Mouse (Mus musculus) naive thymus-derived CD4-positive, alpha-beta T cell, adult 2 months (primary cell): ENCODE measurements around the gene H2al1j.
"Not testable (repeated sequence)": the region's sequence is repeated elsewhere in the genome, so short reads cannot be mapped to it uniquely, and the experiment has no call there.

Experiments used
- DNase-seq: peaks from one replicate; pipeline ENCODE4 v3.0.0-alpha.2; 2011; ENCODE audit warnings: low read depth

The H2al1j gene

GRCm38 (mm10) chrX:11327522-11327921, at the start of gene H2al1j:
H2al1j (plus strand) TSS chrX:11327822.
- not testable (repeated sequence) for DNase-seq

GRCm38 (mm10) chrX:11280741-11281140, 46.9 kb upstream of the H2al1j start:
- no peak for DNase-seq

DNA sequence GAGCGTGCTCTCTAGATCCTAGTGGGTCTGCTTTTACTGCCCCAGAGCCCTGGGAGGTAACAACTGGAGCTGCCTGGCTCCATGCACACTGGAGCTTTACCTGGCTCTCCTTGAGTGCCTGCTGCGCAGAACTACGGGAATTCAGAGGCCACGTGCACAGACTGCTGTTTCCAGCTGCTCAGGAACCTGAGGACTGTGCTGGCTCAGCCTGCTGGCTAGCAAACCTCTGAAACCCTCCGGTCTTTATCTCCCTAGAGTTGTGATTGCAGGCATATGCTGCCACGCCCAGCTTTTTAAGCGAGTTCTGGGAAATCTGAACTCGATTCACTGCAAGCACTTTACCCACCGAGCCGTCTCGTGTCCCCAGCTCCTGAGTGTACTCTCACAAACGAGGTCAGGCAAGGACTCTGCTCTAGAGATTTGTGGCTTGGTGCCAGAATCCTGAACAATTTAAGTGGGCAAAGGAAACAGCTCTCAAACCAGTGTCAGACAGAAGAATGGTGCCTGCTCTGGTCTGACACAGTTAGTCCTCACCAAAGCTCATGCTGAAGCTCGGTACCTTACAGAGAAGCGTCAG, 39.2 kb upstream of the H2al1j start:
- DNase-seq, result no peak

DNA sequence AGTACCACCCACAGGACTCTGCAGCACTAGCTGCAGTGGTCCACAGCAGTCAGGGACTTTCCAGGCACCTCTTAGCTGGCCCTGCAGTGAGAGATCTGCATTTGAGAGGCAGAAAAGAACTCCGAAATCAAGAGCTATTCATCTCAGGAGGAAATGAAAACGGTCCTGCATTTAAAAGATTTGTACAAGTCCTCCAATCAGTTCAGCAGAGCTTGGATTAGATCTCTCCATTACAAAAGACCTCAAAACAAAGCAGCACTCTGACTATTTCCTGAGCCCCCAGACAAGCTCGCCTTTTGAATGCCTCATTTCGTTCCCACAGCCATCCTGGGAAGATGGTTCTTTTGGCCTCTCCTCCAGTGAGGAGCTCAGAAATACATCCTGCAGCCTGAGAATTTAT, 38.4 kb upstream of the H2al1j start:
- DNase-seq, result no peak

GRCm38 (mm10) chrX:11298957-11299356, 28.7 kb upstream of the H2al1j start, which contains the start of gene H2al1a:
H2al1a (plus strand) TSS chrX:11299257.
- not testable (repeated sequence) for DNase-seq

- DNase-seq, result not testable (repeated sequence)
These were observed 25.5 kb upstream of the H2al1j start, which contains the start of gene H2al1b for GRCm38 (mm10) chrX:11302132-11302531. H2al1b (plus strand) TSS chrX:11302432.

DNA sequence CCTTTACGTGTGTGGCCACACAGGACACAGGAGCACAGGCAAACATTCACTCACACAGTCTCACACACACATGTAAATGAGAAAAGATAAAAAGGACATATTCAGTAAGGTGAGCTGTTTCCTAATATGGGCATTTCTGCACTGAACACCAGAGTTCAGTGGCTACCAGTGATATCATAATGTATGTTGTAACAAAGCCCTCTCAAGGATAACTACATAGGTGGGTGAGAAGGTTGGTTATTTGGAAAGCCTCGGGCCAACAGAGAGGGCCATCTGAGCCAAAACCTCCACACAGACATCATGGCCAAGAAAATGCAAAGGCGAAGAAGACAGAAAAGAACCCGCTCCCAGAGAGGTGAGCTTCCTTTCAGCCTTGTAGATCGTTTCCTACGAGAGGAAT, 22.3 kb upstream of the H2al1j start, which contains the start of gene H2al1c:
Gene H2al1c, plus strand, starts transcription at position 301 of the 400 bp plus-strand sequence.
- DNase-seq, result not testable (repeated sequence)

- DNase-seq, result not testable (repeated sequence)
These were observed 19.1 kb upstream of the H2al1j start, which contains the start of gene H2al1d for GRCm38 (mm10) chrX:11308524-11308923. H2al1d (plus strand) TSS chrX:11308824.

GRCm38 (mm10) chrX:11311634-11312033, 16.0 kb upstream of the H2al1j start, which contains the start of gene H2al1e:
H2al1e (plus strand) TSS chrX:11311934.
- DNase-seq, result not testable (repeated sequence)

DNA sequence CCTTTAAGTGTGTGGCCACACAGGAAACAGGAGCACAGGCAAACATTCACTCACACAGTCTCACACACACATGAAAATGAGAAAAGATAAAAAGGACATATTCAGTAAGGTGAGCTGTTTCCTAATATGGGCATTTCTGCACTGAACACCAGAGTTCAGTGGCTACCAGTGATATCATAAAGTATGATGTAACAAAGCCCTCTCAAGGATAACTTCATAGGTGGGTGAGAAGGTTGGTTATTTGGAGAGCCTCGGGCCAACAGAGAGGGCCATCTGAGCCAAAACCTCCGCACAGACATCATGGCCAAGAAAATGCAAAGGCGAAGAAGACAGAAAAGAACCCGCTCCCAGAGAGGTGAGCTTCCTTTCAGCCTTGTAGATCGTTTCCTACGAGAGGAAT, 12.8 kb upstream of the H2al1j start, which contains the start of gene H2al1f:
Gene H2al1f, plus strand, starts transcription at position 301 of the 400 bp plus-strand sequence.
- not testable (repeated sequence) for DNase-seq

DNA sequence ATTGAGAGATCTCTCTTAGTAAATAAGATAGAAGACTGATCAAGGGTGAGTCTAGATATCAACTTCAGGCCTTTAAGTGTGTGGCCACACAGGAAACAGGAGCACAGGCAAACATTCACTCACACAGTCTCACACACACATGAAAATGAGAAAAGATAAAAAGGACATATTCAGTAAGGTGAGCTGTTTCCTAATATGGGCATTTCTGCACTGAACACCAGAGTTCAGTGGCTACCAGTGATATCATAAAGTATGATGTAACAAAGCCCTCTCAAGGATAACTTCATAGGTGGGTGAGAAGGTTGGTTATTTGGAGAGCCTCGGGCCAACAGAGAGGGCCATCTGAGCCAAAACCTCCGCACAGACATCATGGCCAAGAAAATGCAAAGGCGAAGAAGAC, 9.7 kb upstream of the H2al1j start, which contains the start of gene H2al1g:
Gene H2al1g, plus strand, starts transcription at position 301 of the 400 bp plus-strand sequence.
- not testable (repeated sequence) for DNase-seq

DNA sequence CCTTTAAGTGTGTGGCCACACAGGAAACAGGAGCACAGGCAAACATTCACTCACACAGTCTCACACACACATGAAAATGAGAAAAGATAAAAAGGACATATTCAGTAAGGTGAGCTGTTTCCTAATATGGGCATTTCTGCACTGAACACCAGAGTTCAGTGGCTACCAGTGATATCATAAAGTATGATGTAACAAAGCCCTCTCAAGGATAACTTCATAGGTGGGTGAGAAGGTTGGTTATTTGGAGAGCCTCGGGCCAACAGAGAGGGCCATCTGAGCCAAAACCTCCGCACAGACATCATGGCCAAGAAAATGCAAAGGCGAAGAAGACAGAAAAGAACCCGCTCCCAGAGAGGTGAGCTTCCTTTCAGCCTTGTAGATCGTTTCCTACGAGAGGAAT, 6.4 kb upstream of the H2al1j start, which contains the start of gene H2al1h:
Gene H2al1h, plus strand, starts transcription at position 301 of the 400 bp plus-strand sequence.
- DNase-seq, result not testable (repeated sequence)

DNA sequence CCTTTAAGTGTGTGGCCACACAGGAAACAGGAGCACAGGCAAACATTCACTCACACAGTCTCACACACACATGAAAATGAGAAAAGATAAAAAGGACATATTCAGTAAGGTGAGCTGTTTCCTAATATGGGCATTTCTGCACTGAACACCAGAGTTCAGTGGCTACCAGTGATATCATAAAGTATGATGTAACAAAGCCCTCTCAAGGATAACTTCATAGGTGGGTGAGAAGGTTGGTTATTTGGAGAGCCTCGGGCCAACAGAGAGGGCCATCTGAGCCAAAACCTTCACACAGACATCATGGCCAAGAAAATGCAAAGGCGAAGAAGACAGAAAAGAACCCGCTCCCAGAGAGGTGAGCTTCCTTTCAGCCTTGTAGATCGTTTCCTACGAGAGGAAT, 3.3 kb upstream of the H2al1j start, which contains the start of gene H2al1i:
Gene H2al1i, plus strand, starts transcription at position 301 of the 400 bp plus-strand sequence.
- DNase-seq, result not testable (repeated sequence)

DNA sequence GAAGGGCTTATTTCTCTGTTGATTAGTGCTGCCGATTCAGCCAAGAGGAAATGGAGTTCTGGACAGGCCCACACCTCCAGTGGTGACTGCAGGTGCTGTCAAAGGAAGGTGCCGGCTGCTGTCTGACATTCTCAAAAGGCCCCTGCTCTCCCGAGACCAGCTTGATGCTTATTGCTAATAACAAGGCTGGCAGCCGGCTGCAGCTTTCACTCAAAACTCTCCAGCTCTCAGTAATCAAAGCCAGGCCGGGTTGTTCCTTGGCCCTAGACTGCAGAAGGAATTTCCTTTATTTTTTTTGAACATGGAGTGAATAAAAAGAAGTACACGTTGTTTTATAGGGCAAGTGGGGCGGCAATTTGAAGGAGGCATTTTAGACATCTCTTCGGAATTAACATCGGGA, 18.1 kb downstream of the H2al1j start:
- DNase-seq, result no peak

- DNase-seq, result no peak
These were observed 19.1 kb downstream of the H2al1j start for GRCm38 (mm10) chrX:11346756-11347155.

DNA sequence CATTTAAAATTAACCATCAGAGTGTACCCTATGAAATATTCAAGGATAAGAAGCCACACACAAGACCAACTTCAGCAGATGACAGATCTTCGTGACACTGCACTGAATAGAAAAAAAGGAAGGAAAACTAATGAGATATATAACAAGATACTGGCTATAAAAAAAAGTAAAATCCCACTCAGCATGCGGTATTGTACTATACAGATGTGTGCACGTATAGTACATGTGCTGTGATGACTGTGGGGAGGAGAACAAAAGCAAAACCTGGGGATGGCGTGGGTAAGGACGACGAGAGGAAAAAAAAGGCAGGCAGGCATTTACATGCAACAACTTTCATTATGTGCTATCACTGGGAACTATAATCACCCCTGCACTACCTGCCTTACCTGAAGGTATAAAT, 33.2 kb downstream of the H2al1j start:
- no peak for DNase-seq

DNA sequence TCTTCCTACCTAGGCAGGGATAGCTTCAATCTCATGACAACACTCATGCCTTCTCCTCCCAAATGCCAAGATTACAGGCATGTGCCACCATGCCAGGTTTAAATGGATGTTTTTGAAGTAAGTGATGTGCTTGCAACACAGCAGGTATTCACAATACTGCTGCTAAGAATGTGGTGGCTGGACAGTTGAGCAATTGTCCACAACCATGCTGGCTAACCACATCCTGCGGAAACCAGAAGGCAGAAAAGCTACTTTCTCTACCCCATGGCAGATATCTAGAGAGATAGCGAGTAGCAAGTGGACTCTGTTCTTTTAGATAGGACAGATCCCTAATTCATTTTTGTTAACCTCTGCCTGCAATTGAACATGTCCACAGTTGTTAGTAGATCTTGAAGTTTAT, 33.6 kb downstream of the H2al1j start:
- no peak for DNase-seq

DNA sequence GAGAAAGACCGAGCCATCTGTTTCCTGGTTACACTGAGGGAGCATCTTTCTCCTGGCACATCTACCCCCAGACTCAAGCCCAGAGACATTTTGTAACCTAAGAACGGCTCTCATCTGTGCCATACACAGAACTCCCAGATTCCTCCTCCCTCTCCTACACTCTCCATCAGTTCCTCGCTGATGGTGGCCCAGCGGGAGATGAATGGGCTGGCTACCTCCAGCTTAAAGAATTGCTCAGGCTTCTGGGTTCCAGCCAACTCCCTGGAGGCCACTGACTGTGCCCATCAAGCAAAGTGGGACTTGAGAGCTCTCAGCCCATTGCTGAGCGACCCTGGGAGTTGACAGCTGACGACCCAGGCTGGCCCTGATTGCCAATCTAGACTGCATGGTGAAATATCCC, 36.3 kb downstream of the H2al1j start:
- DNase-seq, result no peak

DNA sequence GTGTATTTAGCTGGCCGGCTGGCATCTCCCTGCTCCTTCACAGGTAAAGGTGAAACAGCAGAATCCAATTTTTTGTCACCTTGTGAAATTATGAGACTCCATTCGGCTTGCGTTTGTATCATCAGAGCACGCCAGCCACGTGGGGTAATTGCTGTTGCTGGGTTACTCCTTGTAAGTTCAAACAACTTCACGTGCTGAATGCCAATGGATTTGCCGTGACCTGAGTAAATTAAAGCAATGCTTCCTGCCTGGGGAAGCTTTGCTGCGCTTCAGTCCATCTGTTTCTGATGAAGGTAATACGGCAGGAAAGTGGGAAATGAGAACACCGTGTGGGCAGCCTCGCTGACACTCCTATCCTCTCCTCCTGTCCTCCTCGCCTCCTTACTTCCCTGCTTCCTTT, 37.5 kb downstream of the H2al1j start:
- no peak for DNase-seq
